Mouse (Mus musculus) CD4-positive, CD25-positive, alpha-beta regulatory T cell, adult 2 months (primary cell): ENCODE measurements at regions not wholly inside any gene's neighbourhood (a gene's known extent, or its start where the extent isn't known, plus 50 kb on each side); places are given as distances from the start of the nearest gene placed in this dataset.

Experiments
- DNase-seq: peaks from one replicate; pipeline ENCODE4 v3.0.0-alpha.2; 2012; ENCODE audit warnings: low read depth, low spot score

- no peak for DNase-seq
Observed at GRCm38 (mm10) chr17:9848559-9849357, 179.2 kb upstream of the Pabpc6 start.

DNA sequence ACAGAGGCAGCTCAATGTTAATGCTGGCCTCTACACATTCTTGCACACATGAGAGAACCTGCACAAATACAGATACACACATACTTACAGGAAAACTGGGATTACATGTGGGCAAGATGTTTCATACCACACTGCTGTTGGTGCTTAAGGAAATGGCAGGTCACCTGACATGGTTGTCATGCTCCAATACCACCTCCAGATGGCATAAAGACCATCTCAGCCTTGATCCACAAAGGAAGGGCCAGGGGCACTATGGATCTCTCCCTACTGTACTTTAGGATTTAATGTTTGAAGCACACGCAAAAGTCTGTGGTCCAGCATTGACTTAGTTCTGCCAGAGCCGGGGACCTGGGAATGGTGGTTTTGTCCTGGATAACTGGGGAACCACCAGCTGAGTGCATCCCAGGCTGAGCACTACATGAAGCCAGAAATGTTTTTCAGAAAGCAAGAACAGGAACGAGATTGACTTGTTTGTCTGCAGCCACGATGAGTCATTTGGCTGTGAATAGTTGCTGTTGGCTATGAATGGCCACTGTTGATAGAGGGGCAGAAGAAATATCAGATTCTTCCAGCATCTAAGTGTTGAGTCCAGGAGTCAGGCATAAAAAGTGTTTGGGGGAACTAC is 176.0 kb upstream of the Pabpc6 start:
- no peak for DNase-seq

- DNase-seq = no peak
Observed at GRCm38 (mm10) chr17:9841103-9841502, 171.6 kb upstream of the Pabpc6 start.

GRCm38 (mm10) chr17:9839256-9839655 is 169.7 kb upstream of the Pabpc6 start:
- DNase-seq = no peak

- DNase-seq = no peak
Observed at GRCm38 (mm10) chr17:9836995-9837842, 167.7 kb upstream of the Pabpc6 start.

GRCm38 (mm10) chr17:9829895-9830294 is 160.4 kb upstream of the Pabpc6 start:
- no peak for DNase-seq

GRCm38 (mm10) chr17:9821358-9821757 is 151.8 kb upstream of the Pabpc6 start:
- no peak for DNase-seq

DNA sequence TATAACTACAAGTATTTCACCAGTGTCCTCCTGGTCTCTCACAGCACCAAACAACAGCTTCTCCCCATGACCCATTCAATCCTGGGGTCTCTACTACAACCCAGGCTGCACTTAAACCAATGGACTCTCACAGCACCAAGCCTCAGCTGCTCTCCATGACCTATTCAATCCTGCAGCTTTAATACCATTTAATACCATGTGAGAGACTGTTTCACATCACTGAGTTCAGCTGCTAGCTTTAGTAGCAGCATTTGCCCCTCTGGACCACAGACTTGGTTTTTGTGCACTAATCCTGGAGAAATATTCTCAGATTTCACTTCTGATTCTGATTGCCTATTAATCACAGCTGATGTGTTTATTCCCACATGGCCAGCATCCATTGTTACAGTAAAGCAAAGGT is 147.5 kb upstream of the Pabpc6 start:
- DNase-seq = no peak

DNA sequence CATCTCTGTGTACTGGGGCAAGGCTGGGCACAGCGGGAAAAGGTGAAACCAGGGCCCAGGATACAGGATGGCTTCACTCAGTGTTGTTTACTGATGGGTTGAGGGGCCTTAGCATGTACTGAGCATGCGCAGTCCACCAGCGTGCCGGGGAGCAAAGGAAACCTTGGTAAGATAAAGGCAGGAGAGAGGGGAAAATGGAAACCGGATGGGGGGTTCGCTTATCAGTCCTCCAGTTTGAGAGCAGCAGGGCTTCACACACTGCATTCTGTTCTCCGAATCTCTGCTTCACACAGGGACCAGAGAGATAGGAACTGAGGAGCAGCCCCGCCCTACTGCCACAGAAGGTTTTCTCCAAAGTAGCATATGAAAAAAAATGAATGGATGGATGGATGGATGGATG is 127.6 kb upstream of the Pabpc6 start:
- DNase-seq = no peak

GRCm38 (mm10) chr17:9796225-9796988 is 126.9 kb upstream of the Pabpc6 start:
- DNase-seq = no peak

GRCm38 (mm10) chr17:9778866-9779265 is 109.3 kb upstream of the Pabpc6 start:
- DNase-seq = no peak

- DNase-seq = no peak
Observed at GRCm38 (mm10) chr17:9777165-9777564, 107.6 kb upstream of the Pabpc6 start.

DNA sequence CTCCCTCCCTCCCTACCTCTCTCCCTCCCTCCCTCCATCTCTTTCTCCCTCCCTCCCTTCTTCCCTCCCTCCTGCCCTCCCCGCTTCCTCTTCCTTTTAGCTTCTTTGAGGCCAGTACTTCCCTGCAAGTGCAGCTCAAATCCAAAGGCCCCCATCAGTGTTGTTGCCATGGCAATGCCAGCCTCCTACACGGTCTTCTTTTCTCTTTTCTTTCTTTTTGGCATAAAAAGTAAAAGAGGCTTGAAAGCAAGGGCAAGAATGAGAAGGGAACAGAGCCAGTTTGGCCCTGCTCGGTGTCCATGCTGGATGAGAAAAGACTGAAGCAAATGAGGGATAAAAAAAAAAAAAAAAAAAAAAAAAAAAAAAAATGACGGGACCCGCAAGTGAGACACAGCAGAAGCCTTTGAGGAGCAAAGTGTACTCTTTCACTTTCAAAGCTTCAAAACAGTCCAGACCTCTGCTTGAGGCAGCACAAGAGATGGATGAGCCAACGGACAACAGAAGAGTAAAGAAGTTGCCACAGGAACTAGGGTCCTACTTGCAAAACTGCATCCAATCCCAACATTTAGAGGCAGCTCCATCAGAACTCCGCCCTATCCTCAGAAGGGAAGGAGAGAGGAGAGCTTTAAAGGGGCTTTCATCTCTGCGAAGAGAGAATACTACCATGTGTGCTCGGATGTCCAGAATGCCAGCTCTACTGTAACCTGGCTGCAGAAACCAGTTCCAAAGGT is 106.9 kb upstream of the Pabpc6 start:
- DNase-seq = no peak

DNA sequence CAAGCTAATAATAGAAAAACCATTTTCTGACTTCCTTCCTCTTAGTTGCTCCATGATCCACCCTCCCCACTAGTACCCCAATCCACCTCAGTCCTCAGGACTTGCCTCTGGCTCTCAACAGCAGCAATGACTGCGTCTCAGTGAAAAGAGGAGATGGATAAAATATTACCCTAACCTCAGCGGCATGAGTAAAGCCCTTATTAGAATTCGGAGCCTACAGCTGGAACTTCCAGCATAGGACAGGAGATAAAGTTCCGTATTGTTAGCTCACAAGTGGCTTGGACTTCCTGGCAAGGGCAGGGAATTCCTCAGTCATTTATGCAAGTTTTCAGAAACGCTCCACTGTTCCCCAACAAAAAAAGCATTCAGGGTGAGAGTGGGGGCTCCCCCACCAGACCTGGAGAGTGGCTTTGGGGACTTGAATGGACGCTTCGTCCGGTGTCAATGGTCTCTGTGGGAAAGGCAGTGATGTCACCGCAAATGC is 106.2 kb upstream of the Pabpc6 start:
- no peak for DNase-seq

GRCm38 (mm10) chr17:9774740-9775629 is 105.5 kb upstream of the Pabpc6 start:
- no peak for DNase-seq

DNA sequence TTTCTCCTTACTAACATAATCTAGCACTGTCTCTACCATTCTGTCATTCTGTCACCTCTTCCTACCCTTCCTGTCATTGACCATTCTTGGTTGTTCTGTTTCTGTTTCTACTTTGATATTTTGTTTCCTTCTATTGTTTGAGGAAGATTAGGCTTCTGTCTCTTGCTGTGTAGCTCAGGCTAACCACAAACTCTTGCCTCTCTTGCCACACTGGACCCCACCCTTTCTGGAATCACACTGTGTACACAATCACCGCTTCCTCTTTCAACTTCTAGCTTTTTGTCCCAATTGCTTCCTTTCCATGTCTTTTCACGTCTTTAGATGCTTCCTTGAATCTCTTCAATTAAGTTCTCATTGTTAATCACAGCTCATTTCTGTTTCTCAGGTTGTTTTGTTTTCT is 104.2 kb upstream of the Pabpc6 start:
- no peak for DNase-seq

DNA sequence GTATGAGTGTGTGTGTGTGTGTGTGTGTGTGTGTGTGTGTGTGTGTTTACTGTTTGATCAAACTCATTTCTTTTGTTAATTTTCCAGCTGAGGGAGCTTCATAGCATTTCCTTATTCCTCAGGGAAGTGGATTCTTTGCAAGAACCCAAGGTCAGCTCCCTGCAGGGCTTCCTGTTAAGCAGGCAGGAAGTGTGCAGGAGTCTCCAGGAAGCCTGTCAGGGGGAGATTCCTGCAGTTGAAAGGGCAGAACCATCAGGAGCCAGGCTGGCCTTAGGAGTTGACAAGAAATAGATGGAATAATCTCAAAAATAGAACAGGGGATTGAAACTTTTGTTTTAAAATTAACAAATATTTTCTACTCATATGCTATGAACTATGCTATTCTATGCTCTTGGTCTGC is 98.8 kb upstream of the Pabpc6 start:
- DNase-seq = no peak

DNA sequence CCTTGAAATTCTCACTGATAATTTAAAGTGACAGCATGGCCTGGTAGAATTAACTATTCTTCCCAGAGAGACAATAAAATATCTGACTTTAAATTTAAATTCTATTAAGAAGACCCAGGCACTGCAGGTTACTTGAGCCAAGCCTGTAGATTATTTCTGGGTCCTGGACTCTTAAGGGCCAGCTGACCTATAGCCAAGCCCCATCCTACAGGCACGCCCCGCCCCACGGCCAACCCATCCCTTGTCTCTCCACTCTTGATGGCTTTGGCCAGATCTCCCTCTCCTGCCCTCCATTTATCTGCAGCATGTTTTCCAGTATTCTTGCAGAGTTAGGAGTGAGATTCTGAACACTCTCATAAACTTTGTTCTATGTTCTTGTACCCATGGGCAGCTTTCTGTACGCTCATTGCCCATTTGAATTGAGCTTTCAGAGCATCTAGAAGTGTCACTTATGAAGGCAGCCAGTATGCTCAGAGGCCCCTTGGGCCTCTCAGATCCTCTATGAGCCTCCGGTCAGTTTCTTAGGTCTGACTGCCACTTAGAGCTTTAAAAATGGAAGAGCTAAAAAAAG is 96.2 kb upstream of the Pabpc6 start:
- no peak for DNase-seq

DNA sequence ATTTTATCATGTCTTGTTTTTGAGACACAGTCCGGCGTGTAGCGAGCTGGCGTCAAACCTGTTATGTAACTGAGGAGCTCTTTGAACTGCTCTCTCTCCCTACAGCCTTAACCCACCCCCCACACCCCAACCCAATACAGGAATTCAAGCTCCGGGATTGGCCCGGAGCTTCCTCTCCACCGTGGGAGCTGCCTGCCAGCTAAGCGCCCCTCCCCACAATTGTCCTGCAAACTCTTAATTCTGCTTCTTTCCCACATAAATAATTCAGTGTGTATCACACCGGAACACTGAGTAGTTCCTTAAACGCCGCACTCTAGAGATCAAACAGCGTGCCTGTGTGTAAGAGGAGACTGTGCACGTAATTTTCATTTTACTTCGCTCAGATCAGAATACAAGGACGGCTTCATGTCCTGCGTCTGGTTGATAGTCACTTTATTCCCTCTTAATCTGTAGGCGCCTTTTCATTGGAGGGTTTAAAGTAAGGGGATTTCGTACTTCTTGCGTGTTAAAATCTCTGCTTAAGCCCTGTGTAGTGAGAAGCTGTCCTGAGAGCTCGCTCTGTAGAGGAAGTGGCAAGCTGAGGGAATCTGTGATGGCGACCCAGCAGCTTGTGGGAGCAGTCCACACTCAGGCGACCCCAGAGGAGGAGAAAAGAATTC is 95.3 kb upstream of the Pabpc6 start:
- no peak for DNase-seq
